Mouse (Mus musculus): ENCODE measurements at regions not wholly inside any gene's neighbourhood (a gene's known extent, or its start where the extent isn't known, plus 50 kb on each side); places are given as distances from the start of the nearest gene placed in this dataset.
A peak's percentile ranks its signal among the peaks of the same experiment; 100 is the strongest.

GRCm38 (mm10) chr9:40617676-40618062 is 52.7 kb upstream of the Gm21915 start:
- H3K4me1 ChIP-seq (ENCODE audit: control insufficient read depth in 2 of 2, insufficient read depth in 2 of 2, low read length in 2 of 2, poor library complexity in 1 of 2): peaks cover 3 to 9% of the 10 kb centered on the region in 2 experiments; a peak in 2 of 4 replicates
- H3K4me3 ChIP-seq (ENCODE audit: insufficient read depth in 1 of 2, low read depth in 1 of 2, low read length in 2 of 2, poor library complexity in 1 of 2, severe bottlenecking in 1 of 2): no peak overlapping the region
- TF ChIP-seq CHD2 (IDR thresholded peaks at IDR 0.05; ENCODE audit: low read depth, low read length) (no peak), ZNF384 (IDR thresholded peaks at IDR 0.05; ENCODE audit: low read depth, low read length) (no peak), ZC3H11A (IDR thresholded peaks at IDR 0.05; ENCODE audit: borderline replicate concordance, low read depth, low read length) (no peak), MAFK (IDR thresholded peaks at IDR 0.05; ENCODE audit: insufficient read depth, low read depth, low read length) (no peak), HCFC1 (IDR thresholded peaks at IDR 0.05; ENCODE audit: borderline replicate concordance, insufficient read depth, low read length) (no peak)
- DNase-seq (ENCODE audit: low read depth, low spot score): no peak
- H3K27ac ChIP-seq (ENCODE audit: insufficient read depth, low read depth, low read length, poor library complexity, severe bottlenecking): no peak overlapping the region
- no peaks in the 10 kb centered on the region for H3K36me3 ChIP-seq (ENCODE audit: control insufficient read depth, insufficient read depth, low read length, poor library complexity, severe bottlenecking)
- no peak overlapping the region for H3K9ac ChIP-seq (ENCODE audit: insufficient read depth, low read depth, low read length, poor library complexity, severe bottlenecking)
- in situ Hi-C loops (cut with MboI; ENCODE audit: low sequenced_read_pairs in 2 of 2, unreplicated experiment in 2 of 2): no loop called here
- no peaks in the 10 kb centered on the region for H3K9me3 ChIP-seq (ENCODE audit: control insufficient read depth, insufficient read depth, low read depth, low read length)

GRCm38 (mm10) chr9:40617036-40617675 is 53.3 kb upstream of the Gm21915 start:
- in situ Hi-C loops (cut with MboI; ENCODE audit: low sequenced_read_pairs in 2 of 2, unreplicated experiment in 2 of 2): no loop called here
- TF ChIP-seq ZNF384 (IDR thresholded peaks at IDR 0.05; ENCODE audit: low read depth, low read length): no peak
- TF ChIP-seq CHD2 (IDR thresholded peaks at IDR 0.05; ENCODE audit: low read depth, low read length): no peak
- no peak for TF ChIP-seq MAFK (IDR thresholded peaks at IDR 0.05; ENCODE audit: insufficient read depth, low read depth, low read length)
- no peak for TF ChIP-seq ZC3H11A (IDR thresholded peaks at IDR 0.05; ENCODE audit: borderline replicate concordance, low read depth, low read length)
- no peak for TF ChIP-seq HCFC1 (IDR thresholded peaks at IDR 0.05; ENCODE audit: borderline replicate concordance, insufficient read depth, low read length)

GRCm38 (mm10) chr9:40616426-40617035 is 53.9 kb upstream of the Gm21915 start:
- in situ Hi-C loops (cut with MboI; ENCODE audit: low sequenced_read_pairs in 2 of 2, unreplicated experiment in 2 of 2): no loop called here
- Histone ChIP-seq H3K9me3 (ENCODE audit: control insufficient read depth, insufficient read depth, low read depth, low read length) (no peaks in the 10 kb centered on the region), H3K27ac (ENCODE audit: insufficient read depth, low read depth, low read length, poor library complexity, severe bottlenecking) (no peak overlapping the region), H3K36me3 (ENCODE audit: control insufficient read depth, insufficient read depth, low read length, poor library complexity, severe bottlenecking) (no peaks in the 10 kb centered on the region), H3K9ac (ENCODE audit: insufficient read depth, low read depth, low read length, poor library complexity, severe bottlenecking) (no peak overlapping the region), H3K4me3 (ENCODE audit: insufficient read depth in 1 of 2, low read depth in 1 of 2, low read length in 2 of 2, poor library complexity in 1 of 2, severe bottlenecking in 1 of 2) (peak overlapping the region; percentile 9 to 31), H3K4me1 (ENCODE audit: control insufficient read depth in 2 of 2, insufficient read depth in 2 of 2, low read length in 2 of 2, poor library complexity in 1 of 2) (peaks cover 3 to 9% of the 10 kb centered on the region in 2 experiments; a peak in 2 of 4 replicates)
- TF ChIP-seq ZC3H11A (IDR thresholded peaks at IDR 0.05; ENCODE audit: borderline replicate concordance, low read depth, low read length) (peak; percentile 57; the same call in 1 of the 2 replicates), ZNF384 (IDR thresholded peaks at IDR 0.05; ENCODE audit: low read depth, low read length) (no peak)
- peak; percentile 65 for DNase-seq (ENCODE audit: low read depth, low spot score)

More at GRCm38 (mm10) chr9:40617036-40617675, 53.3 kb upstream of the Gm21915 start:
- peak overlapping the region; percentile 9 to 31; a peak in 3 of 4 replicates for H3K4me3 ChIP-seq (ENCODE audit: insufficient read depth in 1 of 2, low read depth in 1 of 2, low read length in 2 of 2, poor library complexity in 1 of 2, severe bottlenecking in 1 of 2)
- H3K4me1 ChIP-seq (ENCODE audit: control insufficient read depth in 2 of 2, insufficient read depth in 2 of 2, low read length in 2 of 2, poor library complexity in 1 of 2): peaks cover 3 to 9% of the 10 kb centered on the region in 2 experiments; a peak in 2 of 4 replicates
- H3K36me3 ChIP-seq (ENCODE audit: control insufficient read depth, insufficient read depth, low read length, poor library complexity, severe bottlenecking): no peaks in the 10 kb centered on the region
- no peak for DNase-seq (ENCODE audit: low read depth, low spot score)
- H3K9me3 ChIP-seq (ENCODE audit: control insufficient read depth, insufficient read depth, low read depth, low read length): no peaks in the 10 kb centered on the region
- H3K9ac ChIP-seq (ENCODE audit: insufficient read depth, low read depth, low read length, poor library complexity, severe bottlenecking): no peak overlapping the region
- no peak overlapping the region for H3K27ac ChIP-seq (ENCODE audit: insufficient read depth, low read depth, low read length, poor library complexity, severe bottlenecking)

GRCm38 (mm10) chr9:40615891-40616290 is 54.5 kb upstream of the Gm21915 start:
- Histone ChIP-seq H3K4me3 (ENCODE audit: insufficient read depth in 1 of 2, low read depth in 1 of 2, low read length in 2 of 2, poor library complexity in 1 of 2, severe bottlenecking in 1 of 2) (no peak overlapping the region), H3K9ac (ENCODE audit: insufficient read depth, low read depth, low read length, poor library complexity, severe bottlenecking) (no peak overlapping the region)
- in situ Hi-C loops (cut with MboI; ENCODE audit: low sequenced_read_pairs in 2 of 2, unreplicated experiment in 2 of 2): no loop called here

More at GRCm38 (mm10) chr9:40615891-40616290, 54.5 kb upstream of the Gm21915 start:
- H3K36me3 ChIP-seq (ENCODE audit: control insufficient read depth, insufficient read depth, low read length, poor library complexity, severe bottlenecking): no peaks in the 10 kb centered on the region
- H3K9me3 ChIP-seq (ENCODE audit: control insufficient read depth, insufficient read depth, low read depth, low read length): no peaks in the 10 kb centered on the region
- no peak overlapping the region for H3K27ac ChIP-seq (ENCODE audit: insufficient read depth, low read depth, low read length, poor library complexity, severe bottlenecking)
- H3K4me1 ChIP-seq (ENCODE audit: control insufficient read depth in 2 of 2, insufficient read depth in 2 of 2, low read length in 2 of 2, poor library complexity in 1 of 2): peaks cover 3 to 9% of the 10 kb centered on the region in 2 experiments; a peak in 2 of 4 replicates
- TF ChIP-seq ZC3H11A (IDR thresholded peaks at IDR 0.05; ENCODE audit: borderline replicate concordance, low read depth, low read length): no peak
- TF ChIP-seq MAFK (IDR thresholded peaks at IDR 0.05; ENCODE audit: insufficient read depth, low read depth, low read length): no peak
- no peak for TF ChIP-seq HCFC1 (IDR thresholded peaks at IDR 0.05; ENCODE audit: borderline replicate concordance, insufficient read depth, low read length)
- no peak for TF ChIP-seq CHD2 (IDR thresholded peaks at IDR 0.05; ENCODE audit: low read depth, low read length)
- TF ChIP-seq ZNF384 (IDR thresholded peaks at IDR 0.05; ENCODE audit: low read depth, low read length): no peak
- DNase-seq (ENCODE audit: low read depth, low spot score): no peak
